Mouse (Mus musculus): ENCODE data around the gene Amy2a4. TPM values are rescaled to one million over a fixed set of nuclear protein-coding genes. Genes with fewer than 3 reads are reported as not detected.

The Amy2a4 gene
- not detected for polyA plus RNA-seq (2017; shearing (Covaris generic))

DNA sequence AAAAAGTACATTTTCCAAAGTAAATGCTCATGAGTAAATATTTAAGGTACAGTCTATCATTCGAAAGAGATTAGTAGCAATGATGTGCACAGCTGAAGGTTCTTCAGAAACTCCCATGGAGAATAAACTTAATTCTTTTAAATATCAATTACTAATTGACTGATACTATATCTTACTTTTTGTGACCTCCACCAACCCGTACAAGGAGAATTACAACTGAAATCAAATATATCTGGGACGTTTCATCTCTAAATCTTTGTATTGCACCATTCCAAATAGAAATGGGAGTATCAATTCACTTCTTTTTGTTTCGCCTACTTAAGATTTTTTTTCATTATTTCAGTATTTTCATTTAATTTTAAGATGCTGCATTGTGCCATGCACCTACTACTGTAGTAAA, at the start of gene Amy2a4:
TSS of gene Amy2a4 (minus strand) at position 101 of the 400 bp plus-strand sequence.

DNA sequence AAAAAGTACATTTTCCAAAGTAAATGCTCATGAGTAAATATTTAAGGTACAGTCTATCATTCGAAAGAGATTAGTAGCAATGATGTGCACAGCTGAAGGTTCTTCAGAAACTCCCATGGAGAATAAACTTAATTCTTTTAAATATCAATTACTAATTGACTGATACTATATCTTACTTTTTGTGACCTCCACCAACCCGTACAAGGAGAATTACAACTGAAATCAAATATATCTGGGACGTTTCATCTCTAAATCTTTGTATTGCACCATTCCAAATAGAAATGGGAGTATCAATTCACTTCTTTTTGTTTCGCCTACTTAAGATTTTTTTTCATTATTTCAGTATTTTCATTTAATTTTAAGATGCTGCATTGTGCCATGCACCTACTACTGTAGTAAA, 32.7 kb upstream of the Amy2a4 start, which contains the start of gene Amy2a3:
TSS of gene Amy2a3 (minus strand) at position 101 of the 400 bp plus-strand sequence.

DNA sequence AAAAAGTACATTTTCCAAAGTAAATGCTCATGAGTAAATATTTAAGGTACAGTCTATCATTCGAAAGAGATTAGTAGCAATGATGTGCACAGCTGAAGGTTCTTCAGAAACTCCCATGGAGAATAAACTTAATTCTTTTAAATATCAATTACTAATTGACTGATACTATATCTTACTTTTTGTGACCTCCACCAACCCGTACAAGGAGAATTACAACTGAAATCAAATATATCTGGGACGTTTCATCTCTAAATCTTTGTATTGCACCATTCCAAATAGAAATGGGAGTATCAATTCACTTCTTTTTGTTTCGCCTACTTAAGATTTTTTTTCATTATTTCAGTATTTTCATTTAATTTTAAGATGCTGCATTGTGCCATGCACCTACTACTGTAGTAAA, 32.5 kb downstream of the Amy2a4 start, which contains the start of gene Amy2a5:
TSS of gene Amy2a5 (minus strand) at position 101 of the 400 bp plus-strand sequence.

Other genes starting within 250 kb of the Amy2a4 start
- not detected for gene Amy2a5, start 32.6 kb downstream of the Amy2a4 start, polyA plus RNA-seq (2017; shearing (Covaris generic))
- not detected for gene Amy2a3, start 32.6 kb upstream of the Amy2a4 start, polyA plus RNA-seq (2017; shearing (Covaris generic))
- gene Amy2a2, start 65.2 kb upstream of the Amy2a4 start, polyA plus RNA-seq (2017; shearing (Covaris generic)), result not detected
- not detected for gene Amy2a1, start 241.0 kb upstream of the Amy2a4 start, polyA plus RNA-seq (2017; shearing (Covaris generic))

All from effector memory CD4-positive, alpha-beta T cell, adult 7 months (primary cell).